Mouse (Mus musculus): ENCODE data around the gene Ptpn7. TPM values are rescaled to one million over a fixed set of nuclear protein-coding genes. Genes with fewer than 3 reads are reported as not detected.
A peak's percentile ranks its signal among the peaks of the same experiment; 100 is the strongest.

Ptpn7 gene
- polyA plus RNA-seq, 1 experiment = 1.8 TPM

DNA sequence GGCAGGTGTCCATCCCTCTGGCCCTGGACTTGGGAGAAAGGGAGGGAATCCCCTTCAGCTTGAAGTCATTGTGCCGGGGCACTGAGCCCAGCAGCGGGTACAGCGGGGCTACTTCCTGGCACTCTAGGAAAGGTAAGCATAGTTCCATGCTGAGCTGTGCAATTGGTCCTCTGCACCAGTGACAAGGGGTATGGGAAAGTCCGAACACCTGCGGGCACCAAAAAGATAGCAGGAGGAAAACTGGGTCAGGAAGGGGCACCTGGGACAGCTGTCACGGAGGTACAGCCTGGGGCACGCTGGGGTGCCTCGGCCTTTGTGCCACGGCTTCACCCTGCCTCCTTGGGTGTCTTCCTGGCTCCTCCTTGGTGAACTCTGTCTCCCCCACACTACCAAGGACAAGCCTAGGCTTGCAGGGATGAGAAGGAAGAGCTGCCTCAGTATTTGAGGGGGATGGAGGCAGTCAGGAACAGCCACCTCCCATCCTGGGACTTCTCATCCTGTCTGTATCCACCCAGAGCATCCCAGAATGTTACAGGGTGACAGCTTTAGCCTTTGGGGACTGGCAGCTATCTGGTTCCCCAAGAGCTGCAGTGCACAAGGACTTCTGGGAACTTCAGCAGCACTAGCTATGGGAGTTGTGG lies 2.8 kb upstream of the Ptpn7 start:
- no peak overlapping the region for H3K27ac ChIP-seq (ENCODE audit: insufficient read depth, low read length)
- no peak overlapping the region for H3K4me3 ChIP-seq (ENCODE audit: low read depth, low read length)
- H3K27me3 ChIP-seq (ENCODE audit: control insufficient read depth, insufficient read depth, low read length, poor library complexity, severe bottlenecking) = no peaks in the 10 kb centered on the region
- peak overlapping the region; percentile 1; the same call in 1 of the 2 replicates for H3K9ac ChIP-seq (ENCODE audit: low read depth, poor library complexity, severe bottlenecking)
- peaks cover 9% of the 10 kb centered on the region for H3K4me1 ChIP-seq (ENCODE audit: control insufficient read depth, insufficient read depth, low read length)
- no peaks in the 10 kb centered on the region for H3K9me3 ChIP-seq (replicated peaks; ENCODE audit: control insufficient read depth, insufficient read depth, low read length, poor library complexity, severe bottlenecking)
- no peaks in the 10 kb centered on the region for H3K36me3 ChIP-seq (ENCODE audit: control insufficient read depth, insufficient read depth, low read length, poor library complexity, severe bottlenecking)
- TF ChIP-seq EP300 (IDR thresholded peaks at IDR 0.05; ENCODE audit: insufficient read depth, low read depth, low read length) (0 out of 2 replicates have a peak, but pooled peaks have one; percentile 7), POLR2A (IDR thresholded peaks at IDR 0.05; ENCODE audit: insufficient read depth, low read length) (no peak), CTCF (IDR thresholded peaks at IDR 0.05; ENCODE audit: low read depth, low read length) (no peak)

DNA sequence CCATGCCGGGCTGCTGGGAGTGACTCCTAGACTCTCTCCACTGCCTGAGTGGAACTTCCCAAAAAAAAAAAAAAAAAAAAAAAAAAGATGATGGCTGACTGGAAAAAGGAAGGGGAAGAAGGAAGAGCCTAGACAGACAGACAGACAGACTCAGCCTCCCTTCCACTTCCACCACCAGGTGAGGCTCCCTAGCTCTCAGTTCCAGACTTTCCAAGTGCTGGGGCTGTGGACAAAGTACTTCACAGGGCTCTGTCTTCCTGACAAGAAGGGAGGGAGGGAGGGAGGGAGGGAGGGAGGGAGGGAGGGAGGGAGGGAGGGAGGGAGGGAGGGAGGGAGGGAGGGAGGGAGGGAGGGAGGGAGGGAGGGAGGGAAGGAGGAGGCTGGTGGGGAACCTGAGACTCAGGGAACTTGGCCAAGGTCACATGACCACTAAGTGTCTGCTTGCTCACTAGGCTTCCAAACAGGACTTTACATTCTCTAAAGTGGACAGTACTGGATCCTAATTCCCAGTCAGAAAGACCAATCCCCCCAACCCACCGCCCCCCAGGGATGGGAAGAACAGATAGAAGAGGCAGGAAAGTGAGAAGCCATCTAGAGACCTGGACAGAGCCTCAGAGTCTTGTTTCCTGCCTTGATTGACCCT lies 2.0 kb upstream of the Ptpn7 start:
- peak overlapping the region; percentile 1; the same call in 1 of the 2 replicates for H3K9ac ChIP-seq (ENCODE audit: low read depth, poor library complexity, severe bottlenecking)
- no peaks in the 10 kb centered on the region for H3K9me3 ChIP-seq (replicated peaks; ENCODE audit: control insufficient read depth, insufficient read depth, low read length, poor library complexity, severe bottlenecking)
- H3K27ac ChIP-seq (ENCODE audit: insufficient read depth, low read length) = 0 out of 2 replicates have a peak overlapping the region, but pooled peaks have one; percentile 9
- peak overlapping the region; percentile 18; the same call in 1 of the 2 replicates for H3K4me3 ChIP-seq (ENCODE audit: low read depth, low read length)
- no peak for TF ChIP-seq EP300 (IDR thresholded peaks at IDR 0.05; ENCODE audit: insufficient read depth, low read depth, low read length)
- no peak for TF ChIP-seq CTCF (IDR thresholded peaks at IDR 0.05; ENCODE audit: low read depth, low read length)
- no peak for TF ChIP-seq POLR2A (IDR thresholded peaks at IDR 0.05; ENCODE audit: insufficient read depth, low read length)
- H3K36me3 ChIP-seq (ENCODE audit: control insufficient read depth, insufficient read depth, low read length, poor library complexity, severe bottlenecking) = no peaks in the 10 kb centered on the region
- no peaks in the 10 kb centered on the region for H3K27me3 ChIP-seq (ENCODE audit: control insufficient read depth, insufficient read depth, low read length, poor library complexity, severe bottlenecking)
- H3K4me1 ChIP-seq (ENCODE audit: control insufficient read depth, insufficient read depth, low read length) = peaks cover 9% of the 10 kb centered on the region

DNA sequence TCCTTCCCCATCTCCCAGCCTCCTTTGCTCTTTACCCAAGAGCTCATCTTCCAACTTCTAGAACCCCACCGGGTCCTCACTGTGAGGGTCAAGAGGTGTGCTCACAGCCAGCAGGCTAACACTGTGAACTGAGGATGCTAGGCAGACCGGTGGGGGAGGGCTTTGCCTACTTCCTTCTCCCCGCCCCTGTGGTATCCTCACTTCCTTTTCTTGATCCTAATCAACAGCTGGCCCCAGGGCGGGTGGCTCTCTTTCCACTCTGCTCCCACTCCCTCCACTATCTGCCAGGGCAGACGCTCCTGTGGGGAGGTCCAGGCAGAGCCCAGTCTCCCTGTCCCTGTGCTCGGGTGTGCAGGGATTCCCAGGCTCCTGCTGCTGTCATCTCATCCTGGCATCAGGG lies 1.5 kb upstream of the Ptpn7 start:
- Histone ChIP-seq H3K27ac (ENCODE audit: insufficient read depth, low read length) (0 out of 2 replicates have a peak overlapping the region, but pooled peaks have one; percentile 9), H3K4me1 (ENCODE audit: control insufficient read depth, insufficient read depth, low read length) (peaks cover 9% of the 10 kb centered on the region), H3K9ac (ENCODE audit: low read depth, poor library complexity, severe bottlenecking) (no peak overlapping the region)

DNA sequence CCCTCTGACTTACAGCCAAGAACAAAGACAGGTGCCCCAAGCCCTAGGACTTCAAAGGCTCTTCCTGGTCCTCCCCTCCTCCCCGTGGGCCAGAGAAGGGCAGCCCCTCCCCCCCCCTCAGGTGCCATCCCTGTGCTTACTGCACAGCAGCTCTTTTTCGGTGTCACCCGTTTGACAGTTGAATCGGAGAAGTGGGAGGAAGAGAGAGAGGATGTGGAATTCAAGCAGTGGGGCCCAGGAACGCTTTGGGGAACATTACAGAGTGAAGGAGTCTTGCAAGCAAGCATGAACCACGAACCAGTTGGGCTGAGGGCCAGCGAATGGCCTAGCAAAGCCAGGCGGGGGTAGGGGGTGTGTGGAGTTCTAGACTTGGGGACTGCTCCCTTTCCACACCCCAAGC lies 940 bp upstream of the Ptpn7 start:
- H3K27ac ChIP-seq (ENCODE audit: insufficient read depth, low read length) = no peak overlapping the region
- H3K9ac ChIP-seq (ENCODE audit: low read depth, poor library complexity, severe bottlenecking) = no peak overlapping the region
- H3K9me3 ChIP-seq (replicated peaks; ENCODE audit: control insufficient read depth, insufficient read depth, low read length, poor library complexity, severe bottlenecking) = no peaks in the 10 kb centered on the region
- no peaks in the 10 kb centered on the region for H3K36me3 ChIP-seq (ENCODE audit: control insufficient read depth, insufficient read depth, low read length, poor library complexity, severe bottlenecking)
- H3K27me3 ChIP-seq (ENCODE audit: control insufficient read depth, insufficient read depth, low read length, poor library complexity, severe bottlenecking) = no peaks in the 10 kb centered on the region
- H3K4me3 ChIP-seq (ENCODE audit: low read depth, low read length) = no peak overlapping the region
- TF ChIP-seq EP300 (IDR thresholded peaks at IDR 0.05; ENCODE audit: insufficient read depth, low read depth, low read length) (no peak), CTCF (IDR thresholded peaks at IDR 0.05; ENCODE audit: low read depth, low read length) (no peak), POLR2A (IDR thresholded peaks at IDR 0.05; ENCODE audit: insufficient read depth, low read length) (no peak)
- peaks cover 9% of the 10 kb centered on the region for H3K4me1 ChIP-seq (ENCODE audit: control insufficient read depth, insufficient read depth, low read length)

More for the DNA sequence above, 1.5 kb upstream of the Ptpn7 start:
- TF ChIP-seq POLR2A (IDR thresholded peaks at IDR 0.05; ENCODE audit: insufficient read depth, low read length) (no peak), EP300 (IDR thresholded peaks at IDR 0.05; ENCODE audit: insufficient read depth, low read depth, low read length) (no peak), CTCF (IDR thresholded peaks at IDR 0.05; ENCODE audit: low read depth, low read length) (no peak)
- Histone ChIP-seq H3K27me3 (ENCODE audit: control insufficient read depth, insufficient read depth, low read length, poor library complexity, severe bottlenecking) (no peaks in the 10 kb centered on the region), H3K9me3 (replicated peaks; ENCODE audit: control insufficient read depth, insufficient read depth, low read length, poor library complexity, severe bottlenecking) (no peaks in the 10 kb centered on the region), H3K36me3 (ENCODE audit: control insufficient read depth, insufficient read depth, low read length, poor library complexity, severe bottlenecking) (no peaks in the 10 kb centered on the region), H3K4me3 (ENCODE audit: low read depth, low read length) (peak overlapping the region; percentile 18; the same call in 1 of the 2 replicates)

DNA sequence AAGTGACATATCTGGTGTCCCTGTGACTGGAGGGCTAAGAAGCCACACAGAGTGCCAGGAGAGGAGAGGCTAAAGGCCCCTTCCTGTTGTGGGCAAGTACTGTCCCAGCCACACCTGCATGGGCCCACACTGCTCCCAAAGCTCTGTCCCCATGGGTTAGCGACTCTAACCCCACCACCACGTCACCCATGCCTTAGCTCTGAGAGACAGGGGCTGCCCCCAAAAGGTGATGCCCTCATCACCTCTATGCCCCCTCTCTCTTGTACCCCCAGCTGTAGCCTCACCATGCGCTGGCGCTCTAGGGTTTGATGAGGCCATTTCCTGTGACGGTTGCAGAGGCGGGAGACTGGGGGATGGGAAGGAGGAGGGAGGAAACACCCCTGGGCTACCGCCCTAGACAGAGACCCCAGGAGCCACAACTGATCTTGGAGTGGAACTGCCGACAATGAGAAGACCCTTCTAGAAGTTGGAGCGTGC lies 431 bp downstream of the Ptpn7 start:
- H3K36me3 ChIP-seq (ENCODE audit: control insufficient read depth, insufficient read depth, low read length, poor library complexity, severe bottlenecking) = no peaks in the 10 kb centered on the region
- H3K27ac ChIP-seq (ENCODE audit: insufficient read depth, low read length) = no peak overlapping the region
- no peaks in the 10 kb centered on the region for H3K27me3 ChIP-seq (ENCODE audit: control insufficient read depth, insufficient read depth, low read length, poor library complexity, severe bottlenecking)
- no peak overlapping the region for H3K9ac ChIP-seq (ENCODE audit: low read depth, poor library complexity, severe bottlenecking)
- no peak for TF ChIP-seq EP300 (IDR thresholded peaks at IDR 0.05; ENCODE audit: insufficient read depth, low read depth, low read length)
- TF ChIP-seq CTCF (IDR thresholded peaks at IDR 0.05; ENCODE audit: low read depth, low read length) = no peak
- no peak for TF ChIP-seq POLR2A (IDR thresholded peaks at IDR 0.05; ENCODE audit: insufficient read depth, low read length)
- no peaks in the 10 kb centered on the region for H3K9me3 ChIP-seq (replicated peaks; ENCODE audit: control insufficient read depth, insufficient read depth, low read length, poor library complexity, severe bottlenecking)
- H3K4me1 ChIP-seq (ENCODE audit: control insufficient read depth, insufficient read depth, low read length) = peaks cover 9% of the 10 kb centered on the region
- H3K4me3 ChIP-seq (ENCODE audit: low read depth, low read length) = no peak overlapping the region

Data from ES-Bruce4 (cell line).